ENCODE assay signal across 10 mouse cellular contexts in genomic region chr11:102763009-102763767, GRCm38 (mm10). TPM values are rescaled to one million over a fixed set of nuclear protein-coding genes. Genes with fewer than 3 reads are reported as not detected.
A peak's percentile ranks its signal among the peaks of the same experiment; 100 is the strongest.
DNase-seq lines count a peak whose midpoint lies in the region; ATAC-seq lines count a peak whose summit lies in the region.
"Had no signal": no experiment of that assay in that cellular context is flagged by ENCODE, and none has a peak within 500 bp of the region (broad histone marks: within the 10 kb centered on the region; RNA-seq: fewer than 3 reads in every experiment).

No protein-coding gene starts in this region.

- H3K36me3 ChIP-seq in forebrain, embryonic 13.5 days (ENCODE audit: poor library complexity, severe bottlenecking) = no peaks in the 10 kb centered on the region
- no peaks in the 10 kb centered on the region for H3K36me3 ChIP-seq in forebrain, embryonic 14.5 days (ENCODE audit: control insufficient read depth, insufficient read depth, low read length)
- H3K36me3 ChIP-seq in forebrain, embryonic 15.5 days = no peaks in the 10 kb centered on the region
- H3K36me3 ChIP-seq in midbrain, embryonic 13.5 days = no peaks in the 10 kb centered on the region
- H3K36me3 ChIP-seq: embryonic facial prominence, embryonic 15.5 days had no signal

- no peak overlapping the region for H3K9ac ChIP-seq in forebrain, embryonic 13.5 days
- no peak overlapping the region for H3K9ac ChIP-seq in forebrain, embryonic 14.5 days (ENCODE audit: low read length)
- no peak overlapping the region for H3K9ac ChIP-seq in forebrain, embryonic 15.5 days (replicated peaks)
- H3K9ac ChIP-seq in midbrain, embryonic 13.5 days (replicated peaks) = no peak overlapping the region
- H3K9ac ChIP-seq: embryonic facial prominence, embryonic 15.5 days had no signal

- 58% methylated on average over 11 of the region's 11 CpGs for WGBS in forebrain, embryonic 13.5 days
- WGBS in forebrain, embryonic 14.5 days = 56% methylated on average over 11 of the region's 11 CpGs
- 59% methylated on average over 11 of the region's 11 CpGs for WGBS in forebrain, embryonic 15.5 days
- WGBS in midbrain, embryonic 13.5 days = 49% methylated on average over 11 of the region's 11 CpGs

- no peak overlapping the region for H3K4me3 ChIP-seq in forebrain, embryonic 13.5 days
- no peak overlapping the region for H3K4me3 ChIP-seq in forebrain, embryonic 14.5 days (ENCODE audit: low read depth, low read length)
- H3K4me3 ChIP-seq in forebrain, embryonic 15.5 days = no peak overlapping the region
- H3K4me3 ChIP-seq in midbrain, embryonic 13.5 days (replicated peaks) = peak overlapping the region; percentile 65; the same call in 1 of the 2 replicates

- H3K4me2 ChIP-seq in forebrain, embryonic 13.5 days = peak overlapping the region; percentile 2; the same call in 1 of the 2 replicates
- no peak overlapping the region for H3K4me2 ChIP-seq in forebrain, embryonic 14.5 days (ENCODE audit: low read length)
- H3K4me2 ChIP-seq in forebrain, embryonic 15.5 days (replicated peaks) = peak overlapping the region; percentile 99
- peak overlapping the region; percentile 89 for H3K4me2 ChIP-seq in midbrain, embryonic 13.5 days (replicated peaks)

- H3K27ac ChIP-seq in forebrain, embryonic 13.5 days = no peak overlapping the region
- no peak overlapping the region for H3K27ac ChIP-seq in forebrain, embryonic 14.5 days (ENCODE audit: low read depth, low read length)
- no peak overlapping the region for H3K27ac ChIP-seq in forebrain, embryonic 15.5 days (replicated peaks)
- H3K27ac ChIP-seq in midbrain, embryonic 13.5 days = no peak overlapping the region
- H3K27ac ChIP-seq: embryonic facial prominence, embryonic 15.5 days had no signal

- DNase-seq in forebrain, embryonic 14.5 days (ENCODE audit: low spot score) = no peak
- DNase-seq in brain, adult 2 months (ENCODE audit: low read depth, low spot score) = peak; percentile 76
- no peak for DNase-seq in thymus, postnatal 25 days
- DNase-seq in adrenal gland, postnatal 14 days = no peak
- DNase-seq in kidney, postnatal 36 days = no peak
- DNase-seq: kidney, postnatal 4 days had no signal

- no peak for ATAC-seq in forebrain, embryonic 13.5 days
- ATAC-seq in forebrain, embryonic 14.5 days = no peak
- ATAC-seq in forebrain, embryonic 15.5 days (replicated peaks) = no peak
- ATAC-seq in midbrain, embryonic 13.5 days = peak; percentile 29; the same call in 1 of the 2 replicates

- H3K9me3 ChIP-seq in forebrain, embryonic 13.5 days (replicated peaks) = no peaks in the 10 kb centered on the region
- H3K9me3 ChIP-seq in forebrain, embryonic 14.5 days (replicated peaks; ENCODE audit: control insufficient read depth, low read length) = no peaks in the 10 kb centered on the region
- H3K9me3 ChIP-seq in forebrain, embryonic 15.5 days = no peaks in the 10 kb centered on the region
- H3K9me3 ChIP-seq in midbrain, embryonic 13.5 days = no peaks in the 10 kb centered on the region
- H3K9me3 ChIP-seq: embryonic facial prominence, embryonic 15.5 days had no signal

- H3K4me1 ChIP-seq in forebrain, embryonic 13.5 days = peaks cover 21% of the 10 kb centered on the region
- H3K4me1 ChIP-seq in forebrain, embryonic 14.5 days (ENCODE audit: control insufficient read depth, insufficient read depth, low read length) = peaks cover 7% of the 10 kb centered on the region
- peaks cover 22% of the 10 kb centered on the region for H3K4me1 ChIP-seq in forebrain, embryonic 15.5 days
- H3K4me1 ChIP-seq in midbrain, embryonic 13.5 days (replicated peaks) = peaks cover 37% of the 10 kb centered on the region

- H3K27me3 ChIP-seq in forebrain, embryonic 13.5 days = peaks cover 25% of the 10 kb centered on the region
- H3K27me3 ChIP-seq in forebrain, embryonic 14.5 days (replicated peaks; ENCODE audit: control insufficient read depth, insufficient read depth, low read length) = 0 out of 2 replicates have a peak, but pooled peaks cover 3% of the 10 kb centered on the region
- no peaks in the 10 kb centered on the region for H3K27me3 ChIP-seq in forebrain, embryonic 15.5 days
- peaks cover 13% of the 10 kb centered on the region; the same call in 1 of the 2 replicates for H3K27me3 ChIP-seq in midbrain, embryonic 13.5 days

RNA-seq across cellular contexts. Expression of gene Adam11, which starts 1.9 kb away (rescaled TPM):
- 16.1 and 22.6 TPM in 2 replicates for polyA plus RNA-seq in forebrain, embryonic 13.5 days (2015; fragmentation: Nextera tagmentation; extraction: Ambion mirVana)
- polyA plus RNA-seq in forebrain, embryonic 14.5 days (2014; fragmentation: Nextera tagmentation; extraction: Ambion mirVana) = 10.0 and 12.5 TPM in 2 replicates
- polyA plus RNA-seq in forebrain, embryonic 15.5 days (2015; fragmentation: Nextera tagmentation; extraction: Ambion mirVana) = 22.1 and 25.6 TPM in 2 replicates
- 31.8 and 32.8 TPM in 2 replicates for polyA plus RNA-seq in midbrain, embryonic 13.5 days (2015; fragmentation: Nextera tagmentation; extraction: Ambion mirVana)
- total RNA-seq in adrenal gland, postnatal 14 days (2021) = 10.3 and 17.2 TPM in 2 replicates

RNA-seq across cellular contexts. Expression of gene Gjc1, which starts 56.3 kb away (rescaled TPM):
- 68.3 and 69.2 TPM in 2 replicates for polyA plus RNA-seq in forebrain, embryonic 13.5 days (2015; fragmentation: Nextera tagmentation; extraction: Ambion mirVana)
- polyA plus RNA-seq in forebrain, embryonic 14.5 days (2014; fragmentation: Nextera tagmentation; extraction: Ambion mirVana) = 41.5 and 47.0 TPM in 2 replicates
- polyA plus RNA-seq in forebrain, embryonic 15.5 days (2015; fragmentation: Nextera tagmentation; extraction: Ambion mirVana) = 54.4 and 55.0 TPM in 2 replicates
- 49.6 and 53.3 TPM in 2 replicates for polyA plus RNA-seq in midbrain, embryonic 13.5 days (2015; fragmentation: Nextera tagmentation; extraction: Ambion mirVana)
- total RNA-seq in adrenal gland, postnatal 14 days (2021) = 22.5 and 24.7 TPM in 2 replicates
